Mouse (Mus musculus): ENCODE measurements at regions not wholly inside any gene's neighbourhood (a gene's known extent, or its start where the extent isn't known, plus 50 kb on each side); places are given as distances from the start of the nearest gene placed in this dataset.

DNA sequence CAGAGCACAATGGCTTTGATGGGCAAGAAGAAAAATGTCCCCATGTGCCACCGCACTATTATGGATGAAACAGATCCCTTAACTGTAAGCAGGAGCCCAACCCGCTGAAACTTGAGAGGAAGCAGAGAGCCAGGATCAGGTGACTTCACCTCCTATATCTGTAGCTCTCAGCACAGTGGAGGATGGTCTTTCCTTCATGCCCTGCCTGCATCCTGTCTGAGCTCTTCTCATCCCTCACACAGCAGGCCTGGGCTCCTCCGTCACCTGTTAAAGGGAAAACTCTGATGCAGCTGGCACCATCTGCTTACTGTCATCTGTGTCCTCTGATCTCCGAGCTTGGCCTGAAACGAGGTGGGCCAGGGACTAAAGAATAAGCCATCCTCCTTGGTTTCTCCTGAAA is 224.8 kb upstream of the Elac2 start:
- intact Hi-C loops (cut with DNase I; ENCODE audit: low total_unique reads): no loop called here
- no peak for DNase-seq

DNA sequence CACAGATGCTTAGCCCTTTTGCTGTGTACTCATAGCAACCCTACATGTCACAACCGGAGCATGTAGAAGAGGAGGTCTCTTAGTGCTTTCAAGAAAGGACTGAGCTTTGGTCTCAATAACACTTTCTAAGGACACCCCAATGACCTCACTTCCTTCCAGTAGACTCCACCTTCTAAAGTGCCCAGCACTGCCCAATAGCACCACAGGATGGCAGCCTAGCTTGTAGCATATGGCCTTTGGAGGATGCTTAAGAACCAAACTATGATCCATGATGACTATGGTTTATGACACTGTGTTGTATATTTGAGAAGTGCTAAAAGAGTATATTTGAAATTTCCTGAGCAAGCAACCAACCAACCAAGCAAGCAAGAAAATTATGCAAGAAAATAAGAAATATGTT is 223.3 kb upstream of the Elac2 start:
- intact Hi-C loops (cut with DNase I; ENCODE audit: low total_unique reads): no loop called here
- DNase-seq: no peak

DNA sequence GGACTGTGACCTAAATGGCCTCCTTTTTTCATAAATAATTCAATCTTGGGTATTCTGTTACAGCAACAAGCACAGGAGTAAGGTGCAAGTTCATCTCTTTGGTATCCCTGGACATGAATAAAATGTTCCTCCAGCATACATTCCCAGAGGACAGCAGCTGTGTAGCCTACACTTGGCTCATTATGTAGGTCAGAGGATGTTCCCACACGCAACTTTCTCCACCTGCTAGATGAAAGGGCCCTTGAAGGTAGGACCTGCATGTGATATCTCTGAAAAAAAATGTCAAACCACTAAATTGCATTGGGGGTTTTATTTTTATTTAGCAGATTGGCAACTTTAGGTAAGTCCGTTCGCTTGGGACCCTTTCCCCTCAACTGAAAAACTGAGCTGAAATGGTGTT is 218.2 kb upstream of the Elac2 start:
- DNase-seq: no peak
- intact Hi-C loops (cut with DNase I; ENCODE audit: low total_unique reads): no loop called here

DNA sequence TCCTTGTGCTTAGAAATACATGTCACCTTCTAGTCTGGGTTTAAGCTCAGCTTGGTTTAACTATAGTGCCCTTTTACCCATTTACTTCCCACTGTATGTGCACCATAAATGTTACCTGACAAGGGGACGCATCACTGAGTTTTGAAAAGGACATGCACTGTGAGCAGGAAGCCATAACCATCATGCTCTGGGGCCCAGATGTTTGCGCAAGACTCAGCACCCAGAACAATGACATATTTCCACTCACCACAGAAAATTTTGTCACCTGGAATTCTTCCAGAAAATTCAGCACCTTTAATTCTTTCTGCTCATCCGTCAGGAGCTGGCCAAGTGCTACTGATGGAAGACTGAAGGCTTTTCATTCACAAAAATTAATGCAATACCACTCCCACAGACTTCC is 216.1 kb upstream of the Elac2 start:
- intact Hi-C loops (cut with DNase I; ENCODE audit: low total_unique reads): no loop called here
- DNase-seq: no peak

DNA sequence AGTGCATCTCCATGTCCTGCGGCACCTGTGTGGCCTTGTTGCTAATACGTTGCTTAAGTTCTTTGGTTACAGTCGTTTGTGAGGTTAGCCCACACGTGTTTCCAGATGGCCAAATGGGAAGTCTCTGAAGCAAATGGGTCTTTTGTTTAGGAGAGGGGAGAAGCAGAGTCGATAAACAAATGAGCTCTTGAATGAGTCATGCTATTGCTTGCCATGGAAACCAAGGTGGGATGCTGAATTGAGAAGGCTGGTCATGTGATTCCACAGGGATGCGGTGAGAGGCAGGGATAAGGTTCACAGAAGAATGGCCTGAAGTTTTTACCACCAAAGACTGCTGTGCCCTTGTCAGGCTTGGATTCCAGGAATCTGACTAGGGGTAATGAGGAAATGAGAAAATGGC is 214.8 kb upstream of the Elac2 start:
- DNase-seq: no peak
- intact Hi-C loops (cut with DNase I; ENCODE audit: low total_unique reads): no loop called here

DNA sequence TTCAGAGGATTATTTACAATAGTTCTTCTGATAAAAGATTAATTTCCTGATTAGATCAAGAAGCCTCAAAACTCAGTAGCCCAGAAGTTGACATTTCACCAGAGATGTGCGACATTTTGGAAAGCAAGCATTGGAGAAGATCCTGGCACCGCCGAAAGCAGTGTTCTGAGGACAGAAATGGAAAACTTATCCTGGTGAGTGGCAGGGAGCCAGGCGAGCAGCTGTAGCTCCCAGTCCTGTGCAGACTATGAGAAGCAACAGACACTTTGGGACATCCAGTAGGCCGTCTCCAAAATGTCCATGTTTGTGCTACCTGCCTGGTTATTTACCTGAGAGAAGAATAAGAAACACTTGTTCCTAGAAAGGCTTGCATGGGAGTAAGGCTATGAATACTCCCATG is 202.1 kb upstream of the Elac2 start:
- intact Hi-C loops (cut with DNase I; ENCODE audit: low total_unique reads): no loop called here
- DNase-seq: peak; percentile 7

DNA sequence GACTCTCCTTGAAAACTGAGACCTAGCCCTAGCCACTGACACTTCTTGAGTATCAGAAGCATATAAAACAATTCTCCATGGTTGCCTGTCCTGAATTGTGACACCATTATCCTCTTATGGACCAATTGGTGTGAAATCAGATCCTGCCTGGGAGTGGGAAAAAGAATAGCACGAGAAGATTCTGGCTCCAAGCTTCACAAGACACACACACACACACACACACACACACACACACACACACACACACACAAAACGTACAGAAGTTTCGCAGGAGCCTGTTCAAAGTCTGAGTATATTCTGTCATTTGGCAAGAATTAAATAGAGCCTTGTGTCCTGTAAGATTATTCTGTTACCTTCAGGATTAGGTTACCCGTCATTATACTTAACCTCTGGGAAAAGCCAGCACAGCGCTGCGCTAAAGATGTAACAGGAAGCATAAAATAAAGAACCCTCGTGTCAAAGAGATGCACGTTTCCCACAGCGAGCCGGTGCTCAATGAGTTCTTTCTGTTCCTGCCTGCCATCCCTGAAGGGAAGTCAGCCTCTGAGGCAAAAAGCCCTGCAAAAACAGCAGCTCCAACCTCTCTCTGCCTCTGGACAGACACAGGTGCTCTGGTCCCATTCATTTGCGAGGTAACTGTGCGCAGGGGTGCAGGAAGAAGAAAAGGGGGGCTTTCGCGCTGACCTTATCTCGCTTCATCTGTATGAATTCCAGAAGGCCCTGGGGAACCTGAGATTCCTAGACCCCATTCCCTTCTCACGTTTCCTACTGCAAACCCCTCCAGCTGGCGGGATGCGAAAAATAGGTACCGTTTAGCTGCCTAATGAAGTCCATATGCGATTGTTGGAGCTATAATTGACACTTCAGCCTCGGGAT is 178.4 kb upstream of the Elac2 start:
- intact Hi-C loops (cut with DNase I; ENCODE audit: low total_unique reads): no loop called here
- DNase-seq: no peak

GRCm38 (mm10) chr11:64801351-64801750 is 177.5 kb upstream of the Elac2 start:
- intact Hi-C loops (cut with DNase I; ENCODE audit: low total_unique reads): no loop called here
- DNase-seq: no peak

DNA sequence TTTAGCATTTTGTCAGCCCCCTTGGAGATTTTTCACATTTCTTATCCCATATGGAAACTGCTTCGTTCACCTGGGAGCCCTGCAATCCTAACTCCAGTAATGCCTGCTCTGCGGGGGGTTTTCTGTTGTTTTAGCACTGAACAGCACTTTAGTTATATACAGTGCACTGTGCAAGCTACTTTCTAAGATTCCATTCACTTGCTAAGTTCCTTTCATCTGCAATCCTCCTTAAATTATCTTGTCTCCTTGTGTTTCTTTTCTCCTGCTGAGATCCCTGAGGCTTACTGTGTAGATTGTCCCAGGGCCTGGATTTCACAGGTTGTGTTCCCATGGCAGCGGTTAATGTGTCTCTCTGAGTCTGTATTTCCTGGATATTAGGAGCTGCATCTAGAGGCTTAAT is 173.3 kb upstream of the Elac2 start:
- no peak for DNase-seq
- intact Hi-C loops (cut with DNase I; ENCODE audit: low total_unique reads): no loop called here

GRCm38 (mm10) chr11:64812408-64812807 is 166.4 kb upstream of the Elac2 start:
- intact Hi-C loops (cut with DNase I; ENCODE audit: low total_unique reads): no loop called here
- DNase-seq: no peak

DNA sequence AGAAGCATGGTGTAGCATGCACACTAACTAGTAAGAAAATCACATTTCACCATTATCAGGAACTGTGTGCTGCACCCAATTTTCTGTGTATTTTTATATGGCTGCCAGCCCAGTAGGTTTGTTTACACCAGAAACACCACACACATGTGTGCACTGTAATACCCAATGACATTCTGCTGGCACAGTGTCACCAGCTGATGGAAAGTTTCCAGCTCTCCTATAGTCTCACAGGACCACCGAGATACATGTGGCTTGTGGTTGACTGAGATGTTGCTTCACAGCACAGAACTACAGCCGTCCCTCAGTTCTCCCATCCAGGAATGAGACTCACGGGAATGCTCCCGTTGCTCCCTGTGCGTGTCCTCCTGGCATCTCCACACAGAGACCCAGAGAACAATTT is 149.4 kb upstream of the Elac2 start:
- DNase-seq: no peak
- intact Hi-C loops (cut with DNase I; ENCODE audit: low total_unique reads): no loop called here

DNA sequence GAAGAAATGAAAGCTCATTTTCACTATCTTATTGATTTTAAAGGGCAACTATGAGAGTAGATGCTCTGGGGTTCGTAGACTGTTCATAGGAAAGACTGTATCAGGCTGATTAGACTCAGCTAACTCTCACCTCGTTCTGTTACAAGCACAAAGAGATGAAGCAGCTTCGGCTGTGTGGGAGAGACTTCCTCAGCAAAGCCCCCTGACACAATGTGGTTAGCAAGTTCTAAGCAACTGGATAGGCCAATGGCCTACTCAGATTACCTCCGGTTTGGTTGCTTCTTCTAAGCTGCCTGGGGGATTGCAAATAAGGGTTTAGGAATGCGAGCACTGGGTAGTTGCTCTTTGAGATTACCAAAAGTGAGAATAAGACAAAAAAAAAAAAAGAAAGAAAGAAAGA is 146.4 kb upstream of the Elac2 start:
- intact Hi-C loops (cut with DNase I; ENCODE audit: low total_unique reads): no loop called here
- DNase-seq: no peak

DNA sequence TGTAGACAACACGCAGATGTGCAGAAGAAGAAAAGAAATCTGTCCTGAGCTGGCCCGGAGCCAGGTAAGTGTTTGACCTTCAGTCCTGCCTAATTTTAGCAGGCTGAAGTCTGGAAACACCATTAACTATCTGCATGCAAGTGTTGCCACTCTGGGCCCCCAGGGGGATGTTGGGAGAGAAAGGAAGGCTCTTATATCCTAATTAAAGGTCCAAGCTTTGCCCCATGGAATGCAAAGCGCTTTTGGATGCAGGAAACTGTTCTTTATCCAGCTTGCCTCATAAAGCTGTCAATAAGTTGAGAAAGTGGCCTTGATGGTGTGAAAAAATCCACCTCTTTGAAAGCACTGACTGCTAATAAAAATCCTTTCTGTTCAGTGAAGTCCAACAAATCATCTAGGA is 145.1 kb upstream of the Elac2 start:
- DNase-seq: no peak
- intact Hi-C loops (cut with DNase I; ENCODE audit: low total_unique reads): no loop called here

DNA sequence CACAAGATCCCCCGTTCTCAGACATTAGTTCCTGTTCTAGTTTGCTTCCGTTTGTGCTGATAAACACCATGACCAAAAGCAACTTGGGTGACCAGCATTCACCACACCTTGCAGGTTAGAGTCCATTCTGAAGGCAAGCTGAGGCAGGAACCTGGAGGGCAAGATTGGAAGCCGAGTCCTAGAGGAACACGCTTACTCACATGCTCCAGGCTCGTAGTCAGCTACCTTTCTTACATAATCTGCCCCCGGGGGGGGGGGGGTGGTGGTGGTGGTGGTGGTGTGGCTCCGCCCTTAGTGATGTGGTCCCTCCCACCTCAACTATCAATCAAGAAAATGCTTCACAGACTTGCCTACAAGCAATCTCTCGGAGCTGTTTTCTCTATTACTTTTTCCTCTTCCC is 142.1 kb upstream of the Elac2 start:
- intact Hi-C loops (cut with DNase I; ENCODE audit: low total_unique reads): no loop called here
- DNase-seq: no peak

- DNase-seq: no peak
- intact Hi-C loops (cut with DNase I; ENCODE audit: low total_unique reads): no loop called here
Observed at GRCm38 (mm10) chr11:64841092-64841491, 137.7 kb upstream of the Elac2 start.

DNA sequence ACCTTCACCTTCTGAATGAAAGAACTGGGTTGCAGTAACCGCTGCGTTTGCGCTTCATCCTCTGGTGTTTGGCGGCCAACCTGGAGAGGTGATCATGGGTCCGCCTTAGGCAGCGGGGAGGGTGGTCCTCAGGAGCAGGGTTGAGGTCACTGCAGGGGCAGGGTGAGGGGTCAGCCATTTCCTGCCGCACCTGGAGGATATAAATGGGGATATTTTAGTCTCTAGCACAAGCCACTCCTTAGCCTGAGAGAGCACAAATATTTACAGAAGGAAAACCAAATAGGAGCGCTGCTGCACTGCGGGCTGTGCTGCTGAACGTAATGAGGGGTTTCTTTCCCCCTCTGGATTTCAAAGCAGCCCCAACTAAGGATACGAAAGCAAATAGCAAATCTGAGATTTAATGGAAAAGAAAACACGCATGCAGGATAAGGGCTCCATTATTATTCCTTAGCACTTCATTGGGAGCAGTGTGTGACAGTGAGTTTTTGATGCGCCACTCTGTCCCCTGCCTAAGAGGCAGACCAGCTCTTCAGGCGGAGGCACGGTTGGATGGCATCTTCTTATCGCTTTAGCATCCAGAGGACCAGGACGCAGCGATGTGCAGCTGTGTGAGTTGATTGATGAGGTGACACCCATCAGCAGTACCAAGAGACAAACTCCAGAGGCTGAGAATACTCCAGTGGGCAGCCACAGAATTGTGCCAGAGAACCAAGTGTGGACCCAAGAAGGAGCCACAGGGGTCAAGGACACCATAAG is 135.9 kb upstream of the Elac2 start:
- DNase-seq: no peak
- intact Hi-C loops (cut with DNase I; ENCODE audit: low total_unique reads): no loop called here

- intact Hi-C loops (cut with DNase I; ENCODE audit: low total_unique reads): no loop called here
Observed at GRCm38 (mm10) chr11:64846577-64847147, 132.2 kb upstream of the Elac2 start.

DNA sequence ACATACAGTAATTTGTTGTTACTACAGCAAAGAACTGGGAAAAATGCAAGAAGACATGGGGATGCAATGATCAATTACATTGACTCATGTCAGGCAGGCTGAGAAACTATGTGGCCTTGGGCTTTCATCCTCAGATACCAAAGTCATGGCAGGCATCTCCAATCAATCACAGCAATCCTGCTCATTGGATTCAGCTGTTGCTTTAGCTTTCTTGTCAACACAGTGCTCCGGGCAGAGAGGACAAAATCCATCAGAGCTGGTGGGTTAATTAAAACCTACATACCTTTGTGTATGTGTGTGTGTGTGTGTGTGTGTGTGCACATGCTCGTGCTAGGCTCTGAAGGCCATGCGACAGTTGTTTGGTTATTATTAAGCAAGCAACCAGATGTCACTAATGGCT is 119.2 kb upstream of the Elac2 start:
- intact Hi-C loops (cut with DNase I; ENCODE audit: low total_unique reads): no loop called here
- DNase-seq: no peak

More at GRCm38 (mm10) chr11:64846577-64847147, 132.2 kb upstream of the Elac2 start:
- no peak for DNase-seq

DNA sequence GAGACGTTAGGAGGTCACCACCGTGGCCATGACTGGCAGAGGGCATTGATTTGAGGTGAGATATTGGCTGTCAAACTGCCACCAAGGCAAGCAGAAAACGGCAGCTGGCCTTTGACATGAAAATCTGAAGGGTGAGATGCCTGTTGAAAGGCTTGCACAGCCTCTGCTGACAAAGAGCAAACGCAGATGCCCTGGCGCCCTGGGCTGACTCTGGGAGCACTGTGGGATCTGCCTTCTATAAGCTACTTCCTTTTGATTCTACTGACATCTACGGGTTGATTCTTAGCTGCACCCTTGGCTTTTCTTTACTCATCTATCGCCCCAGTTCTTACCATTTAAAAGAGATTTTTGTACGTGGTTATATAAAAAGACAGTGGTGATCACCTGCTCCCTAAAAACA is 98.2 kb upstream of the Elac2 start:
- intact Hi-C loops (cut with DNase I; ENCODE audit: low total_unique reads): no loop called here
- no peak for DNase-seq

GRCm38 (mm10) chr11:64884518-64884917 is 94.3 kb upstream of the Elac2 start:
- intact Hi-C loops (cut with DNase I; ENCODE audit: low total_unique reads): no loop called here

More at GRCm38 (mm10) chr11:64884518-64884917, 94.3 kb upstream of the Elac2 start:
- no peak for DNase-seq
